Mouse (Mus musculus) thymus, adult 2 months (tissue): ENCODE results near the gene C1qtnf6.

Experiments
- CTCF ChIP-seq: fragments of 200-500 bp; IDR thresholded peaks from 2 replicates; pipeline ENCODE4 v1.5.1; 2012; ENCODE audit warnings: mild to moderate bottlenecking, control low read depth, low read length, moderate library complexity, borderline replicate concordance; ENCODE audit not compliant: control insufficient read depth, poor library complexity, insufficient read depth; ENCODE audit errors: extremely low read depth
- POLR2A ChIP-seq: fragments of 200-500 bp; IDR thresholded peaks from 2 replicates; pipeline ENCODE4 v1.6.1; 2012; ENCODE audit warnings: mild to moderate bottlenecking, low read length, control low read depth, moderate library complexity; ENCODE audit not compliant: control insufficient read depth, poor library complexity, insufficient read depth; ENCODE audit errors: extremely low read depth

- TF ChIP-seq CTCF (no peak), POLR2A (no peak)
These were observed 21.1 kb downstream of the C1qtnf6 start for GRCm38 (mm10) chr15:78510121-78510576.
